Mouse (Mus musculus) bone marrow macrophage, adult 2 months (primary cell): ENCODE data around the gene Tmem238. TPM values are rescaled to one million over a fixed set of nuclear protein-coding genes. Genes with fewer than 3 reads are reported as not detected.
A peak's percentile ranks its signal among the peaks of the same experiment; 100 is the strongest.
"Not testable (repeated sequence)": the region's sequence is repeated elsewhere in the genome, so short reads cannot be mapped to it uniquely, and the experiment has no call there.

Experiments
- H3K27ac ChIP-seq: 2 replicates; pipeline ENCODE4 v1.5.1; 2012; ENCODE audit warnings: low read depth, low read length; ENCODE audit not compliant: insufficient read depth
- H3K4me1 ChIP-seq: 2 replicates; pipeline ENCODE4 v1.6.1; 2012; ENCODE audit warnings: low read length; ENCODE audit not compliant: control insufficient read depth, insufficient read depth
- H3K4me3 ChIP-seq: 2 replicates; pipeline ENCODE4 v1.5.1; 2012; ENCODE audit warnings: mild to moderate bottlenecking, low read length, moderate library complexity; ENCODE audit not compliant: insufficient read depth
- CTCF ChIP-seq: IDR thresholded peaks from 2 replicates; pipeline ENCODE4 v1.5.1; 2012; ENCODE audit warnings: low read depth, mild to moderate bottlenecking, low read length, moderate library complexity
- POLR2A ChIP-seq: IDR thresholded peaks from 2 replicates; pipeline ENCODE4 v1.6.1; 2012; ENCODE audit warnings: mild to moderate bottlenecking, low read depth, low read length, borderline replicate concordance
- polyA plus RNA-seq: library from polyadenylated mRNA; stranded (reverse); fragments of >200 nt; gene quantifications from 2 replicates; pipeline ENCODE4 v1.2.4, GENCODE M21; 2012; ENCODE audit not compliant: missing spikeins, insufficient read depth, insufficient read length

Tmem238 gene
- polyA plus RNA-seq, 1 experiment: 3.6 TPM

DNA sequence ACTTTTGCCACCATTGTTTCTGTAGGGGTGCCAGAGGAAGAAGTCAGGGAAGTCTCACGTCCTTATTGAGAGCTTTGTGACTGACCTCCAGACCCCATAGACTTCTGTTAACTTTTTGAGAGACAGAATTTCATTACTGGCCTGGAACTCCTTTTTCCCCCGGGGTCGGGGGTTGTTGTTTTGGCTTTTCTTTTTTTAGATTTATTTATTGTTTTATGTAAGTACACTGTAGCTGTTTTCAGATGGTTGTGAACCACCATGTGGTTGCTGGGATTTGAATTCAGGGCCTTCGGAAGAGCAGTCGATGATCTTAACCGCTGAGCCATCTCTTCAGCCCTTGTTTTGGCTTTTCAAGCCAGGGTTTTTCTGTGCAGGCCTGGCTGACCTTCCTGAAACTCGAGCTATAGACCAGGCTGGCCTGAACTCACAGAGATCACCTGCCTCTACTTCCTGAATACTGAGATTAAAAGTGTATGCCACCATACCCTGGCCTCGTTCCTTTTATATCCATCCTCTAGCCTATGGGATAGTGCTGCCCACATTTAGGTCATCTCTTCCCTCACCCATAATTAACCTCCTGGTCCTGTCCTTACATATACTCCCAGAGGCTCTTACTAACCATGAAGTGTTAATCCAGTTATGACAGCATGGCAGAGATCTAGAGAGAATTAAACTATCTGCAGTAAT, 23.8 kb upstream of the Tmem238 start:
- H3K4me1 ChIP-seq: peaks cover 11% of the 10 kb centered on the region
- TF ChIP-seq POLR2A (no peak), CTCF (no peak)
- H3K4me3 ChIP-seq: peak overlapping the region; percentile 78
- H3K27ac ChIP-seq: peak overlapping the region; percentile 81

- Histone ChIP-seq H3K4me3 (peak within 1 kb of the TSS; percentile 88), H3K4me1 (peaks cover 11% of the 10 kb centered on the region), H3K27ac (peak within 1 kb of the TSS; percentile 94)
- TF ChIP-seq CTCF (no peak), POLR2A (no peak)
Observed at GRCm38 (mm10) chr7:4812303-4813104, 23.0 kb upstream of the Tmem238 start, which contains the start of gene Ube2s. Gene Ube2s, minus strand, starts transcription at chr7:4812590.

DNA sequence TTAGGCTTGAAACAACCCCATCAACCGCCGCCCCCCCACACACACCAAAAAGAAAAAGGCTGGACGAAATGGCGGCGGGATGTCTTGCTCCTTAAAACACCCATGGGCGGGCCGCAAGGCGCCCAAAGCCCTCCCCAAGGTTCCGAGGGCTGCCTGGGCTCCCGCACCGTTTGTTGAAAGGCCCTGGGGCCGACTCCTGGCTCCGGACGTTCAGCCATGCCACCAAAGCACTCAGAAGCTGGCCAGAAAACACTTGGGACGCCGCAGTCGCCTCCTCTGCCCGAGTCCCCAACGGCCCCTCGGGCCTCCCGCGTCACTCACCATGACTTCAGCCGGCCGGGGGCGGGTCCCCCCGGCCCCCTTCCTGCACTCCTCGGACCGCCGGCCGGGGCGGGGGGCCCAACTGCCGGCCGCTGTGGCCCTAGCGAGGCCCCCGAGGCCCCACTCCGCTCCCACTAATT, 22.4 kb upstream of the Tmem238 start:
- Histone ChIP-seq H3K27ac (peak overlapping the region; percentile 58), H3K4me1 (peaks cover 11% of the 10 kb centered on the region), H3K4me3 (peak overlapping the region; percentile 88)
- TF ChIP-seq POLR2A (no peak), CTCF (no peak)

GRCm38 (mm10) chr7:4811131-4811530, 21.7 kb upstream of the Tmem238 start:
- H3K4me3 ChIP-seq: peak overlapping the region; percentile 88
- H3K27ac ChIP-seq, H3K4me1 ChIP-seq: not testable (repeated sequence)

DNA sequence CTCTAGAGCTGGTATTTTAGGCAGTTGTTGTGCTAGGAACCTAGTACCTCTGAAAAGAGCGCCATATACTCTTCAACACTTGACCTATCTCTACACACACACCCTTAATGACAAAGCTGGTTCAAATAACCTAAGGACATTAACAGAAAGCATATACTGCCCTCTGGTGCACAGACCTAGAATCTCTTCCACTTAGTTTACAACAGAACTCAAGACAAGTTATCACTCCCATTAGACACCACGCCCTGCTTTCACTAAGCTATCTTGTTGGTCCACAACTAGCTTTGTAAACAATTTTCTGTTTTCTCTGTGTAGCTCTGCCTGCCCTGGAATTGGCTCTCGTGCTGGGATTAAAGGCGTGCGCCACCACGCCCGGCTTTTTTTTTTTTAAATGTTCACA, 17.3 kb upstream of the Tmem238 start:
- TF ChIP-seq POLR2A (no peak), CTCF (no peak)
- no peak overlapping the region for H3K4me3 ChIP-seq
- H3K4me1 ChIP-seq: peaks cover 8% of the 10 kb centered on the region
- no peak overlapping the region for H3K27ac ChIP-seq

GRCm38 (mm10) chr7:4802247-4802646, 12.8 kb upstream of the Tmem238 start:
- H3K27ac ChIP-seq: no peak overlapping the region
- TF ChIP-seq POLR2A (no peak), CTCF (no peak)
- H3K4me1 ChIP-seq: no peaks in the 10 kb centered on the region
- no peak overlapping the region for H3K4me3 ChIP-seq

DNA sequence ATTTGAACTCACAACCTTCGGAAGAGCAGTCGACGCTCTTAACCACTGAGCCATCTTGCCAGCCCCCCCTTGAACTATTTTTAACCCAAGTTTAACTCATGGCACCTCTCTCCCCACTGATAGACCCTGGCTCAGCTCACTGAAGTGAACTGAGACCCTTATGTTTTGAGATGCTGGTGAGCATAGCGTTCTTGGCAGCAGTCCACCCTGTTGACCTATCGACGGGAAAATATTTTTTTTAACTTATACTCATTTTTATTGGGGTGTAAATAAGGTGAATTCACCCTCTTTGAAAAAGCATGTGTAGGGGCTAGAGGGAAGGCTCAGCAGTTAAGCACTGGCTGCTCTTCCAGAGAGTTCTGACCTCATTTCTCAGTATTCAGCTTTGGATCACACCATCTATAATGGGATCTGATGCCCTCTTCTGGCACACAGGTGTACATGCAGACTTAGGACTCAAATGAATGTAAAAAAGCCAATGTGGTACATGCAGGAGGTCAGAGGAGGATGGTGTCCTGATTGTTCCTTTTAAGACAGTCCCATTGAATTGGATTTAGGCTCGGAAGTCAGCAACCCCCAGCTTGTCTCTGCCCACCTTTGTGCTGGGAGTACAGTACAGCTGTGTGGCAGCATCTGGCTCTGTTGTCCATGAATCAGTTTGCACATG, 6.4 kb upstream of the Tmem238 start:
- Histone ChIP-seq H3K4me1 (peaks cover 4% of the 10 kb centered on the region; the same call in 1 of the 2 replicates), H3K27ac (no peak overlapping the region), H3K4me3 (no peak overlapping the region)
- no peak for TF ChIP-seq CTCF
- TF ChIP-seq POLR2A: no peak

- no peak overlapping the region; the same call in 1 of the 2 replicates for H3K27ac ChIP-seq
- peaks cover 4% of the 10 kb centered on the region; the same call in 1 of the 2 replicates for H3K4me1 ChIP-seq
- TF ChIP-seq CTCF (no peak), POLR2A (no peak)
- H3K4me3 ChIP-seq: peak overlapping the region; percentile 96; the same call in 1 of the 2 replicates
Observed at GRCm38 (mm10) chr7:4794631-4795168, 5.2 kb upstream of the Tmem238 start.

GRCm38 (mm10) chr7:4793674-4794073, 4.2 kb upstream of the Tmem238 start:
- peak overlapping the region; percentile 96 for H3K4me3 ChIP-seq
- H3K27ac ChIP-seq: peak overlapping the region; percentile 88
- TF ChIP-seq POLR2A: no peak
- no peak for TF ChIP-seq CTCF
- H3K4me1 ChIP-seq: peaks cover 4% of the 10 kb centered on the region; the same call in 1 of the 2 replicates

DNA sequence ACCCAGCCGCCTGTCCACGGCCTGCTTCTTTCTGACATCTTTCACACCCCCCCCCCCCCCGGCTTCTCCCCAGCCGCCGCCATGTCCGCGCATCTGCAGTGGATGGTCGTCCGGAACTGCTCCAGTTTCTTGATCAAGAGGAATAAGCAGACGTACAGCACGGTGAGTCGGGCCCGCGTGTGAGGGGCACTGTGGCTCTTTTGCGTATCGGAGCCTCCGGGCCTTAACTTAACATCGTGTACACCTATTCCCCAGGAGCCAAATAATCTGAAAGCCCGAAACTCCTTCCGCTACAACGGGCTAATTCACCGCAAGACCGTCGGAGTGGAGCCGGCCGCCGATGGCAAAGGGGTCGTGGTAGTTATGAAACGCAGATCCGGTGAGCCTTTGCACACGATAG, 3.8 kb upstream of the Tmem238 start:
- H3K4me3 ChIP-seq: peak overlapping the region; percentile 96
- H3K4me1 ChIP-seq: not testable (repeated sequence)
- peak overlapping the region; percentile 88 for H3K27ac ChIP-seq
